Mouse (Mus musculus) CH12.LX (cell line): ENCODE data around the gene Maea.

Experiments used
- CTCF ChIP-seq, 2 experiments: IDR thresholded peaks in 1 of 2; conservative IDR thresholded peaks in 1 of 2; 2 replicates each; pipeline ENCODE4 v1.5.1; 2011 to 2012; ENCODE audit warnings: low read depth in 2 of 2, low read length in 2 of 2, improper control_type of control experiment in 1 of 2, inconsistent platforms in 1 of 2, mild to moderate bottlenecking in 1 of 2, moderate library complexity in 1 of 2
- EP300 ChIP-seq: IDR thresholded peaks from 2 replicates; pipeline ENCODE4 v1.6.1; 2011; ENCODE audit warnings: low read length, improper control_type of control experiment
- IRF4 ChIP-seq: IDR thresholded peaks from 2 replicates; pipeline ENCODE4 v1.6.1; 2014; ENCODE audit warnings: low read depth, mild to moderate bottlenecking, inconsistent platforms, low read length, improper control_type of control experiment

DNA sequence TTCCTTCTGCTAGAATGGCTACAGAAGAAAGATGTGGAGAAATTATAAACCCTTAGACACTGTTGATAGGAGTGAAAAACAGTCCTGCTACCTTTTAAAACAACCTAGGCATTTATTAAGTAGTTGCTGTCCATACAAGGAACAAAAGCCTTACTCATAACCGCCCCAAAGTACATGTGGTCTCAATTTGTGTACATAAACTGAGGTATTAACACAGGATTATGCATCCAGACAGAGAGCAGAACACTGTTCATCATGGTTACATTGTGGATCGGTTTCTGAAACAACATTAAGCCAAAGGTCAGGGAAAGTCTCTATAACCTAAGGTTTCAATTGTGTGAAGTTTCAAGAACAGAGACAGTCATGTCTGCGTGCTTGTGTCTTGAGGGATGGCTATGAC, 17.7 kb downstream of the Maea start:
- TF ChIP-seq IRF4, result no peak
- TF ChIP-seq CTCF (conservative IDR thresholded peaks at IDR 0.05 in 1 of 2, IDR thresholded peaks at IDR 0.05 in 1 of 2; ENCODE audit: low read depth in 2 of 2, low read length in 2 of 2), result no peak
- no peak for TF ChIP-seq EP300
